Mouse (Mus musculus) cerebral cortex, adult 2 months (tissue): ENCODE data around the gene Cnga4.

ENCODE experiments used
- WGBS: fragments of 180-500 bp; shearing (Covaris S2); methylation state at CpG from one replicate; pipeline ENCODE4 v1.1.7; 2018; 5-methylcytosine and 5-hydroxymethylcytosine counted together

Gene Cnga4

GRCm38 (mm10) chr7:105404268-105404667 lies at the start of gene Cnga4:
Gene Cnga4 (plus strand): TSS chr7:105404568.
- 87% methylated on average over 5 of the region's 5 CpGs for WGBS

- no CpG with 5 or more reads among the region's 5 CpGs for WGBS
These were observed 48.3 kb upstream of the Cnga4 start for GRCm38 (mm10) chr7:105356064-105356463.

- 95% methylated on average over 1 of the region's 2 CpGs for WGBS
These were observed 47.9 kb upstream of the Cnga4 start for GRCm38 (mm10) chr7:105356487-105356886.

GRCm38 (mm10) chr7:105361713-105362112 lies 42.7 kb upstream of the Cnga4 start:
- WGBS = 67% methylated on average over 2 of the region's 2 CpGs

GRCm38 (mm10) chr7:105367268-105367667 lies 37.1 kb upstream of the Cnga4 start:
- 90% methylated on average over 5 of the region's 5 CpGs for WGBS

GRCm38 (mm10) chr7:105367930-105368329 lies 36.4 kb upstream of the Cnga4 start, which contains the start of gene Olfr692:
Gene Olfr692 (plus strand): TSS chr7:105368230.
- WGBS = 97% methylated on average over 1 of the region's 1 CpGs

GRCm38 (mm10) chr7:105368521-105368920 lies 35.8 kb upstream of the Cnga4 start:
- 95% methylated on average over 4 of the region's 4 CpGs for WGBS

- WGBS = 93% methylated on average over 1 of the region's 1 CpGs
These were observed 31.5 kb upstream of the Cnga4 start for GRCm38 (mm10) chr7:105372912-105373311.

- 68% methylated on average over 4 of the region's 4 CpGs for WGBS
These were observed 30.9 kb upstream of the Cnga4 start for GRCm38 (mm10) chr7:105373509-105373908.

GRCm38 (mm10) chr7:105373976-105374375 lies 30.4 kb upstream of the Cnga4 start:
- WGBS = 77% methylated on average over 3 of the region's 3 CpGs

- whole genome bisulfite sequencing = 100% methylated on average over 1 of the region's 1 CpGs
These were observed 29.5 kb upstream of the Cnga4 start, which contains the start of gene Gm5901 for GRCm38 (mm10) chr7:105374866-105375265. Gene Gm5901 (plus strand): TSS chr7:105375038.

GRCm38 (mm10) chr7:105380329-105380728 lies 24.0 kb upstream of the Cnga4 start:
- WGBS = 98% methylated on average over 3 of the region's 3 CpGs

GRCm38 (mm10) chr7:105387696-105388095 lies 16.7 kb upstream of the Cnga4 start:
- 95% methylated on average over 2 of the region's 2 CpGs for WGBS

GRCm38 (mm10) chr7:105390236-105390635 lies 14.1 kb upstream of the Cnga4 start:
- 61% methylated on average over 2 of the region's 2 CpGs for WGBS

GRCm38 (mm10) chr7:105394606-105395005 lies 9.8 kb upstream of the Cnga4 start:
- 56% methylated on average over 1 of the region's 1 CpGs for WGBS

- WGBS = under 1% methylated on average over 25 of the region's 25 CpGs
These were observed 5.1 kb upstream of the Cnga4 start for GRCm38 (mm10) chr7:105399058-105399934.

- WGBS = under 1% methylated on average over 43 of the region's 55 CpGs
These were observed 4.3 kb upstream of the Cnga4 start, which contains the start of gene Fam160a2 for GRCm38 (mm10) chr7:105399935-105400624. Gene Fam160a2 (minus strand): TSS chr7:105400054.

- 70% methylated on average over 1 of the region's 1 CpGs for WGBS
These were observed 2.0 kb downstream of the Cnga4 start for GRCm38 (mm10) chr7:105406322-105406721.

GRCm38 (mm10) chr7:105411874-105412632 lies 7.7 kb downstream of the Cnga4 start:
- 45% methylated on average over 8 of the region's 8 CpGs for WGBS

- WGBS = 29% methylated on average over 6 of the region's 6 CpGs
These were observed 10.0 kb downstream of the Cnga4 start for GRCm38 (mm10) chr7:105414385-105414784.

GRCm38 (mm10) chr7:105416529-105416928 lies 12.2 kb downstream of the Cnga4 start:
- WGBS = 65% methylated on average over 7 of the region's 7 CpGs

GRCm38 (mm10) chr7:105418106-105418505 lies 13.7 kb downstream of the Cnga4 start:
- 42% methylated on average over 5 of the region's 5 CpGs for WGBS
